Mouse (Mus musculus) myocyte (in vitro differentiated cells): ENCODE results near the gene Vgll4. TPM values are rescaled to one million over a fixed set of nuclear protein-coding genes. Genes with fewer than 3 reads are reported as not detected.
A peak's percentile ranks its signal among the peaks of the same experiment; 100 is the strongest.

ENCODE experiments used
- H3K27me3 ChIP-seq: one replicate; pipeline ENCODE4 v1.6.1; 2011; ENCODE audit not compliant: control insufficient read depth, insufficient read depth, insufficient read length
- H3K36me3 ChIP-seq: one replicate; pipeline ENCODE4 v1.6.1; 2011; ENCODE audit not compliant: control insufficient read depth, insufficient read depth
- H3K4me2 ChIP-seq: one replicate; pipeline ENCODE4 v1.6.1; 2011; ENCODE audit warnings: low read depth, control low read depth
- H3K4me3 ChIP-seq: one replicate; pipeline ENCODE4 v1.5.1; 2011; ENCODE audit warnings: mild to moderate bottlenecking, control low read depth, moderate library complexity
- H3K79me2 ChIP-seq: one replicate; pipeline ENCODE4 v1.6.1; 2011; ENCODE audit not compliant: control insufficient read depth, insufficient read depth
- H3ac ChIP-seq: one replicate; pipeline ENCODE4 v1.6.1; 2011; ENCODE audit not compliant: control insufficient read depth, insufficient read length
- CEBPB ChIP-seq: IDR thresholded peaks from 2 replicates; pipeline ENCODE4 v1.6.1; 2011; ENCODE audit warnings: mild to moderate bottlenecking, moderate library complexity; ENCODE audit not compliant: poor library complexity, insufficient read depth, severe bottlenecking
- E2F4 ChIP-seq: IDR thresholded peaks from one replicate; pipeline ENCODE4 v1.6.1; 2011; ENCODE audit warnings: mild to moderate bottlenecking, control low read depth, moderate library complexity; ENCODE audit not compliant: insufficient read depth
- MAX ChIP-seq: IDR thresholded peaks from one replicate; pipeline ENCODE4 v1.6.1; 2011; ENCODE audit warnings: low read depth, mild to moderate bottlenecking, control low read depth
- MYOD1 ChIP-seq, 3 experiments: IDR thresholded peaks; one replicate each; pipeline ENCODE4 v1.6.1; 2011; ENCODE audit warnings: control low read depth in 2 of 3, low read depth in 2 of 3, mild to moderate bottlenecking in 2 of 3, moderate library complexity in 1 of 3; ENCODE audit not compliant: insufficient read length in 2 of 3, control insufficient read depth in 1 of 3
- MYOG ChIP-seq, 3 experiments: IDR thresholded peaks; one replicate each; pipeline ENCODE4 v1.6.1; 2011; ENCODE audit warnings: control low read depth in 2 of 3, low read depth in 2 of 3, mild to moderate bottlenecking in 2 of 3; ENCODE audit not compliant: insufficient read length in 2 of 3, control insufficient read depth in 1 of 3, insufficient read depth in 1 of 3
- POLR2A ChIP-seq: IDR thresholded peaks from one replicate; pipeline ENCODE4 v1.6.1; 2011; ENCODE audit warnings: low read depth, mild to moderate bottlenecking, control low read depth, moderate library complexity; ENCODE audit not compliant: insufficient read length
- POLR2AphosphoS2 ChIP-seq: IDR thresholded peaks from one replicate; pipeline ENCODE4 v1.6.1; 2011; ENCODE audit warnings: low read depth, control low read depth; ENCODE audit not compliant: insufficient read length
- REST ChIP-seq: IDR thresholded peaks from one replicate; pipeline ENCODE4 v1.6.1; 2011; ENCODE audit warnings: mild to moderate bottlenecking, control low read depth, moderate library complexity; ENCODE audit not compliant: insufficient read depth, insufficient read length
- SRF ChIP-seq: IDR thresholded peaks from one replicate; pipeline ENCODE4 v1.6.1; 2011; ENCODE audit warnings: low read depth; ENCODE audit not compliant: control insufficient read depth, insufficient read length
- TCF12 ChIP-seq: IDR thresholded peaks from one replicate; pipeline ENCODE4 v1.6.1; 2011; ENCODE audit warnings: mild to moderate bottlenecking, control low read depth; ENCODE audit not compliant: poor library complexity, insufficient read depth, severe bottlenecking
- TCF3 ChIP-seq: IDR thresholded peaks from one replicate; pipeline ENCODE4 v1.6.1; 2011; ENCODE audit warnings: low read depth, control low read depth; ENCODE audit not compliant: insufficient read length
- USF1 ChIP-seq: IDR thresholded peaks from one replicate; pipeline ENCODE4 v1.6.1; 2011; ENCODE audit warnings: low read depth, mild to moderate bottlenecking, control low read depth, moderate library complexity
- polyA plus RNA-seq: library from polyadenylated mRNA; unstranded; fragments of >200 nt; fragmentation: generic; extraction: Trizol; gene quantifications from one replicate; pipeline ENCODE4 v1.2.1, GENCODE M21; 2012; ENCODE audit warnings: missing spikeins

Gene Vgll4
- polyA plus RNA-seq, 1 experiment, result 21.1 TPM

GRCm38 (mm10) chr6:114935362-114935761, 34.4 kb downstream of the Vgll4 start:
- Histone ChIP-seq H3K27me3 (no peaks in the 10 kb centered on the region), H3K4me2 (no peak overlapping the region), H3K79me2 (no peaks in the 10 kb centered on the region), H3K4me3 (no peak overlapping the region), H3K36me3 (no peaks in the 10 kb centered on the region), H3ac (no peak overlapping the region)
- TF ChIP-seq E2F4, result no peak
- TF ChIP-seq TCF3, result no peak
- TF ChIP-seq MYOD1 (IDR thresholded peaks at IDR 0.05; ENCODE audit: control insufficient read depth in 1 of 3, insufficient read length in 2 of 3, low read depth in 2 of 3), result no peak
- TF ChIP-seq USF1, result no peak
- TF ChIP-seq CEBPB, result no peak

GRCm38 (mm10) chr6:114934045-114934444, 35.7 kb downstream of the Vgll4 start:
- no peaks in the 10 kb centered on the region for H3K79me2 ChIP-seq
- no peak overlapping the region for H3K4me3 ChIP-seq
- H3ac ChIP-seq, result no peak overlapping the region
- H3K36me3 ChIP-seq, result no peaks in the 10 kb centered on the region
- no peaks in the 10 kb centered on the region for H3K27me3 ChIP-seq
- H3K4me2 ChIP-seq, result no peak overlapping the region
- TF ChIP-seq SRF (no peak), USF1 (no peak), MAX (no peak), MYOG (IDR thresholded peaks at IDR 0.05; ENCODE audit: control insufficient read depth in 1 of 3, insufficient read depth in 1 of 3, insufficient read length in 2 of 3, low read depth in 2 of 3) (no peak), CEBPB (no peak), REST (no peak), E2F4 (no peak), TCF3 (no peak), POLR2A (no peak), TCF12 (no peak), POLR2AphosphoS2 (no peak)

GRCm38 (mm10) chr6:114932991-114933392, 36.8 kb downstream of the Vgll4 start:
- no peaks in the 10 kb centered on the region for H3K27me3 ChIP-seq
- no peak overlapping the region for H3K4me3 ChIP-seq
- no peak overlapping the region for H3K4me2 ChIP-seq
- no peaks in the 10 kb centered on the region for H3K79me2 ChIP-seq
- H3ac ChIP-seq, result no peak overlapping the region
- TF ChIP-seq SRF (no peak), POLR2A (no peak), MYOD1 (IDR thresholded peaks at IDR 0.05; ENCODE audit: control insufficient read depth in 1 of 3, insufficient read length in 2 of 3, low read depth in 2 of 3) (no peak), USF1 (no peak), CEBPB (no peak)
- H3K36me3 ChIP-seq, result no peaks in the 10 kb centered on the region

DNA sequence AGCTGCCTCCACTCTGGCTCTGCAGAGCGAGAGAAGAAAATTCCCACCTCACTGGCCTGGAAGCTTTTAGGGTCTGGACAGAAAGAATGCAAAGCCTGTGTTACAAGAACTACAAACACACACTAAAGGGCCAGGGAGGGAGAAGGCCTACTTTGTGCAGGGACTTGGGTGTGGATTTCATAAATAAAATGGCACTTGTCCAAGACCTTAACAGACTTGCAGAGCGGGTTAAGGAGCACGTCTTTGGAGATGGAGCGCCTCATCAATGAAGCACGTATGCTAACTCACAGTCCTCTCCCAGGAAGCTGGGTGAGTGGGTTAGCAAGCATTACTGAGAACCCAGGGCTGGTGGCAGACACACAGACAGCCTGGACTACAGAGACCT, 37.7 kb downstream of the Vgll4 start:
- H3K4me3 ChIP-seq, result no peak overlapping the region
- H3K79me2 ChIP-seq, result no peaks in the 10 kb centered on the region
- H3K36me3 ChIP-seq, result no peaks in the 10 kb centered on the region
- H3ac ChIP-seq, result no peak overlapping the region
- no peaks in the 10 kb centered on the region for H3K27me3 ChIP-seq
- no peak overlapping the region for H3K4me2 ChIP-seq
- TF ChIP-seq POLR2AphosphoS2 (no peak), MYOG (IDR thresholded peaks at IDR 0.05; ENCODE audit: control insufficient read depth in 1 of 3, insufficient read depth in 1 of 3, insufficient read length in 2 of 3, low read depth in 2 of 3) (no peak), MYOD1 (IDR thresholded peaks at IDR 0.05; ENCODE audit: control insufficient read depth in 1 of 3, insufficient read length in 2 of 3, low read depth in 2 of 3) (no peak), E2F4 (no peak), SRF (no peak), TCF12 (no peak)

GRCm38 (mm10) chr6:114931212-114932115, 38.3 kb downstream of the Vgll4 start:
- H3K27me3 ChIP-seq, result no peaks in the 10 kb centered on the region

More at GRCm38 (mm10) chr6:114931212-114932115, 38.3 kb downstream of the Vgll4 start:
- no peak overlapping the region for H3K4me3 ChIP-seq
- H3K36me3 ChIP-seq, result no peaks in the 10 kb centered on the region
- TF ChIP-seq USF1, result peak; percentile 26
- TF ChIP-seq MYOD1 (IDR thresholded peaks at IDR 0.05; ENCODE audit: control insufficient read depth in 1 of 3, insufficient read length in 2 of 3, low read depth in 2 of 3), result peak in 1 of 3 experiments; percentile 61
- TF ChIP-seq TCF12, result no peak
- no peak for TF ChIP-seq SRF
- peak in 2 of 3 experiments; percentile 2 to 69 for TF ChIP-seq MYOG (IDR thresholded peaks at IDR 0.05; ENCODE audit: control insufficient read depth in 1 of 3, insufficient read depth in 1 of 3, insufficient read length in 2 of 3, low read depth in 2 of 3)
- TF ChIP-seq POLR2A, result no peak
- peak overlapping the region; percentile 53 for H3K4me2 ChIP-seq
- no peak overlapping the region for H3ac ChIP-seq
- H3K79me2 ChIP-seq, result no peaks in the 10 kb centered on the region
